Mouse (Mus musculus) heart, postnatal 0 days (tissue): ENCODE data around the gene Opn1sw. TPM values are rescaled to one million over a fixed set of nuclear protein-coding genes. Genes with fewer than 3 reads are reported as not detected.

ENCODE experiments used
- ATAC-seq: fragments of 200-750 bp; cut with Nextera tagmentation; 2 replicates; pipeline ENCODE4 v1.8.0; 2017; ENCODE audit warnings: low read depth, moderate number of reproducible peaks, moderate library complexity; ENCODE audit not compliant: insufficient read depth
- DNase-seq: peaks from one replicate; pipeline ENCODE4 v3.0.0-alpha.2; 2016; ENCODE audit warnings: low spot score
- H3K27ac ChIP-seq: fragments of 300-500 bp; sonication (generic); 2 replicates; pipeline ENCODE4 v1.5.1; 2014; ENCODE audit warnings: low read depth, mild to moderate bottlenecking
- H3K27me3 ChIP-seq: fragments of 300-500 bp; sonication (generic); 2 replicates; pipeline ENCODE4 v1.6.1; 2014; ENCODE audit warnings: low read length, mixed read lengths; ENCODE audit not compliant: control insufficient read depth, insufficient read depth
- H3K36me3 ChIP-seq: fragments of 300-500 bp; sonication (generic); replicated peaks from 2 replicates; pipeline ENCODE4 v1.6.1; 2014; ENCODE audit warnings: low read length, mixed read lengths; ENCODE audit not compliant: control insufficient read depth, insufficient read depth
- H3K4me1 ChIP-seq: fragments of 300-500 bp; sonication (generic); 2 replicates; pipeline ENCODE4 v1.6.1; 2014; ENCODE audit warnings: antibody characterized with exemption; ENCODE audit not compliant: control insufficient read depth, insufficient read depth
- H3K4me2 ChIP-seq: fragments of 300-500 bp; sonication (generic); 2 replicates; pipeline ENCODE4 v1.6.1; 2014; ENCODE audit warnings: low read depth, mild to moderate bottlenecking, low read length, moderate library complexity
- H3K4me3 ChIP-seq: fragments of 300-500 bp; sonication (generic); 2 replicates; pipeline ENCODE4 v1.5.1; 2014; ENCODE audit warnings: low read depth, low read length
- H3K9ac ChIP-seq: fragments of 300-500 bp; sonication (generic); replicated peaks from 2 replicates; pipeline ENCODE4 v1.6.1; 2014; ENCODE audit warnings: low read depth, low read length, mixed read lengths
- H3K9me3 ChIP-seq: fragments of 300-500 bp; sonication (generic); replicated peaks from 2 replicates; pipeline ENCODE4 v1.6.1; 2016; ENCODE audit warnings: low read length; ENCODE audit not compliant: control insufficient read depth
- CTCF ChIP-seq: IDR thresholded peaks from 2 replicates; pipeline ENCODE4 v1.5.1; 2016; ENCODE audit warnings: antibody characterized with exemption, control low read depth, low read depth
- EP300 ChIP-seq: IDR thresholded peaks from 2 replicates; pipeline ENCODE4 v1.6.1; 2016; ENCODE audit warnings: antibody characterized with exemption, low read depth
- WGBS: fragments of 180-500 bp; shearing (Covaris S2); extraction: QIAGEN DNeasy Blood & Tissue Kit; methylation state at CpG from one replicate; pipeline ENCODE4 v1.1.7; 2014; 5-methylcytosine and 5-hydroxymethylcytosine counted together
- microRNA-seq: library from miRNA; unstranded; fragments of <30 nt; microRNA quantifications from one replicate; pipeline ENCODE4, GENCODE M21; 2016
- polyA plus RNA-seq: library from polyadenylated mRNA; unstranded; fragments of >200 nt; fragmentation: Nextera tagmentation; extraction: Ambion mirVana; gene quantifications from 2 replicates; pipeline ENCODE4 v1.2.1, GENCODE M21; 2015
- total RNA-seq: library from RNA; depleted of rRNA; stranded (reverse); fragments of >200 nt; gene quantifications from 2 replicates; pipeline ENCODE4 v1.2.3, GENCODE M21; 2014; ENCODE audit warnings: low replicate concordance; rRNA removed

Opn1sw gene
- total and polyA plus RNA-seq, 2 experiments from 2014 or later, result 0.12 to 15.1 TPM

DNA sequence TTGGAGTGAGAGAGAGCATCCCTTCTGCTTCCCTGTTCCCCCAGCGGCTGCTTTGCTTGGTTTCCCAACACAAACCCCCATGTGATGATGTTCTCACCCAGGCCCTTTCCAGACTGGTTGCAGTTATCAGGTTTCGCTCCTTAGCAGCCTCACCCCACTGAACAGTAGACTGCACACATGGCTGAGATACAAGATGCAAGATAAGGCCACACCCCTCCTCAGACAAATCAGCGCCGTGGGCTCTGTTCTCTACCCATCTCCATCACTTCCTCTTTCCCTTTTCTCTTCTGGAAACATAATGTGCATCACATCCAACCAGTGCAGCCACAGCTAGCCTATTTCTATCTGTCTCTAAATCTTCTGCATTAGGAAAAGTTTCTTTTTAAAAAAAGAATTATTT is 58.8 kb downstream of the Opn1sw start:
- no peak for ATAC-seq
- 47% methylated on average over 4 of the region's 4 CpGs for WGBS

DNA sequence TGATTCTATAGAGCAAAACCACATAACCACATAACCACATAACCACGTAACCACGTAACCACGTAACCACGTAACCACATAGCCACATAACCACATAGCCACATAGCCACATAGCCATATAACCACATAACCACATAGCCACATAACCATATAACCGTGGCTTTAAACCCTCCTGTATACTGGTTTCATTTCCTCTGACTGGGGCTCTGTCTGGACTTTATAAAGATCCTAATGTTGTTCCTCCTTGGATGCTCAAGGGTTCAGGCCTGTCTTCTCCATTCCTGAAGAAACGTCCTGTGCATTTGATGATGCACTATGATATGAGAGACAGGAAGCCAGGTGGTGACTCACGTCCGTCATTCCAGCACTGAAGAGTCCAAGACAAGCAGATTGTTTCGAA is 61.3 kb downstream of the Opn1sw start:
- no peak overlapping the region for H3K4me2 ChIP-seq
- H3K27me3 ChIP-seq, result no peaks in the 10 kb centered on the region
- DNase-seq (no peak), ATAC-seq (no peak)
- no peak overlapping the region for H3K27ac ChIP-seq
- H3K4me1 ChIP-seq, result no peaks in the 10 kb centered on the region
- H3K36me3 ChIP-seq, result no peaks in the 10 kb centered on the region
- H3K9me3 ChIP-seq, result no peaks in the 10 kb centered on the region
- no peak overlapping the region for H3K4me3 ChIP-seq
- H3K9ac ChIP-seq, result no peak overlapping the region
- TF ChIP-seq CTCF, result no peak
- TF ChIP-seq EP300, result no peak
- 79% methylated on average over 9 of the region's 9 CpGs for WGBS

More for the DNA sequence above, 58.8 kb downstream of the Opn1sw start:
- Histone ChIP-seq H3K27ac (no peak overlapping the region), H3K9me3 (no peaks in the 10 kb centered on the region), H3K4me1 (no peaks in the 10 kb centered on the region), H3K4me3 (no peak overlapping the region), H3K4me2 (no peak overlapping the region), H3K36me3 (no peaks in the 10 kb centered on the region), H3K9ac (no peak overlapping the region), H3K27me3 (no peaks in the 10 kb centered on the region)
- no peak for DNase-seq
- TF ChIP-seq EP300 (no peak), CTCF (no peak)

Small RNA genes within 50 kb of the gene (microRNA-seq; reads per million reads assigned to microRNA genes)
- gene Gm26220 (not detected), gene Gm44354 (not detected)

Other genes starting within 250 kb of the Opn1sw start
- gene Rbm28, start 223.5 kb downstream of the Opn1sw start, total RNA-seq, result 6.8 and 15.3 TPM in 2 replicates
- 13.3 and 15.1 TPM in 2 replicates for gene Rbm28, start 223.5 kb downstream of the Opn1sw start, polyA plus RNA-seq
- 0.65 and 4.9 TPM in 2 replicates for gene Prrt4, start 208.9 kb downstream of the Opn1sw start, total RNA-seq
- 1.3 and 1.6 TPM in 2 replicates for gene Prrt4, start 208.9 kb downstream of the Opn1sw start, polyA plus RNA-seq
- gene Impdh1, start 172.1 kb downstream of the Opn1sw start, total RNA-seq, result 13.5 and 18.9 TPM in 2 replicates
- gene Impdh1, start 172.1 kb downstream of the Opn1sw start, polyA plus RNA-seq, result 23.7 and 25.7 TPM in 2 replicates
- gene Hilpda, start 116.0 kb downstream of the Opn1sw start, total RNA-seq, result 42.1 and 46.5 TPM in 2 replicates
- 23.8 and 27.8 TPM in 2 replicates for gene Hilpda, start 116.0 kb downstream of the Opn1sw start, polyA plus RNA-seq
- not detected in 2 replicates for gene Fam71f2, start 108.9 kb downstream of the Opn1sw start, total RNA-seq
- 0.12 and 0.18 TPM in 2 replicates for gene Fam71f2, start 108.9 kb downstream of the Opn1sw start, polyA plus RNA-seq
- gene Fam71f1, start 69.3 kb downstream of the Opn1sw start, total RNA-seq, result not detected in 2 replicates
- gene Fam71f1, start 69.3 kb downstream of the Opn1sw start, polyA plus RNA-seq, result 0.07 TPM in 1 of 2 replicates, not detected in the other
- 296 and 341 TPM in 2 replicates for gene Calu, start 40.4 kb downstream of the Opn1sw start, total RNA-seq
- 278 and 287 TPM in 2 replicates for gene Calu, start 40.4 kb downstream of the Opn1sw start, polyA plus RNA-seq
- gene Ccdc136, start 7.8 kb upstream of the Opn1sw start, total RNA-seq, result 14.9 and 15.7 TPM in 2 replicates
- gene Ccdc136, start 7.8 kb upstream of the Opn1sw start, polyA plus RNA-seq, result 10.6 and 14.3 TPM in 2 replicates
- 241 and 301 TPM in 2 replicates for gene Flnc, start 44.8 kb upstream of the Opn1sw start, total RNA-seq
- gene Flnc, start 44.8 kb upstream of the Opn1sw start, polyA plus RNA-seq, result 18.5 and 24.3 TPM in 2 replicates
- 162 and 247 TPM in 2 replicates for gene Atp6v1f, start 79.2 kb upstream of the Opn1sw start, total RNA-seq
- gene Atp6v1f, start 79.2 kb upstream of the Opn1sw start, polyA plus RNA-seq, result 228 and 238 TPM in 2 replicates
- not detected in 2 replicates for gene Atp6v1fnb, start 83.0 kb upstream of the Opn1sw start, total RNA-seq
- not detected in 2 replicates for gene Atp6v1fnb, start 83.0 kb upstream of the Opn1sw start, polyA plus RNA-seq
- gene Kcp, start 119.5 kb upstream of the Opn1sw start, total RNA-seq, result 6.2 and 17.9 TPM in 2 replicates
- 4.2 and 4.7 TPM in 2 replicates for gene Kcp, start 119.5 kb upstream of the Opn1sw start, polyA plus RNA-seq
- 3.5 and 3.6 TPM in 2 replicates for gene Irf5, start 138.2 kb upstream of the Opn1sw start, total RNA-seq
- 2.3 and 2.7 TPM in 2 replicates for gene Irf5, start 138.2 kb upstream of the Opn1sw start, polyA plus RNA-seq
- gene Tnpo3, start 221.4 kb upstream of the Opn1sw start, total RNA-seq, result 55.1 and 55.5 TPM in 2 replicates
- gene Tnpo3, start 221.4 kb upstream of the Opn1sw start, polyA plus RNA-seq, result 35.7 and 37.3 TPM in 2 replicates